Mouse (Mus musculus) neural tube, embryonic 13.5 days (tissue): ENCODE results near the gene Dtymk. TPM values are rescaled to one million over a fixed set of nuclear protein-coding genes. Genes with fewer than 3 reads are reported as not detected.
A peak's percentile ranks its signal among the peaks of the same experiment; 100 is the strongest.

ENCODE experiments used
- ATAC-seq: fragments of 200-750 bp; cut with Nextera tagmentation; 2 replicates; pipeline ENCODE4 v1.8.0; 2017; ENCODE audit warnings: low read depth, mild to moderate bottlenecking, moderate TSS enrichment, moderate library complexity
- H3K27ac ChIP-seq: fragments of 300-500 bp; sonication (generic); replicated peaks from 2 replicates; pipeline ENCODE4 v1.5.1; 2015; ENCODE audit warnings: moderate library complexity, mild to moderate bottlenecking, inconsistent platforms
- H3K27me3 ChIP-seq: fragments of 300-500 bp; sonication (generic); 2 replicates; pipeline ENCODE4 v1.6.1; 2015; ENCODE audit warnings: mild to moderate bottlenecking, inconsistent platforms
- H3K36me3 ChIP-seq: fragments of 300-500 bp; sonication (generic); 2 replicates; pipeline ENCODE4 v1.6.1; 2015; ENCODE audit warnings: mild to moderate bottlenecking, inconsistent platforms
- H3K4me1 ChIP-seq: fragments of 300-500 bp; sonication (generic); replicated peaks from 2 replicates; pipeline ENCODE4 v1.6.1; 2015; ENCODE audit warnings: inconsistent platforms
- H3K4me2 ChIP-seq: fragments of 300-500 bp; sonication (generic); 2 replicates; pipeline ENCODE4 v1.6.1; 2015; ENCODE audit warnings: inconsistent platforms, mild to moderate bottlenecking, moderate library complexity
- H3K4me3 ChIP-seq: fragments of 300-500 bp; sonication (generic); 2 replicates; pipeline ENCODE4 v1.5.1; 2015; ENCODE audit warnings: mild to moderate bottlenecking, inconsistent platforms
- H3K9ac ChIP-seq: fragments of 300-500 bp; sonication (generic); 2 replicates; pipeline ENCODE4 v1.6.1; 2015; ENCODE audit warnings: moderate library complexity, mild to moderate bottlenecking, inconsistent platforms
- H3K9me3 ChIP-seq: fragments of 300-500 bp; sonication (generic); 2 replicates; pipeline ENCODE4 v1.6.1; 2016; ENCODE audit warnings: inconsistent platforms
- WGBS: fragments of 180-500 bp; shearing (Covaris S2); methylation state at CpG from one replicate; pipeline ENCODE4 v1.1.7; 2015; 5-methylcytosine and 5-hydroxymethylcytosine counted together
- polyA plus RNA-seq: library from polyadenylated mRNA; unstranded; fragments of >200 nt; fragmentation: Nextera tagmentation; extraction: Ambion mirVana; gene quantifications from 2 replicates; pipeline ENCODE4 v1.2.1, GENCODE M21; 2015

Gene Dtymk
- polyA plus RNA-seq, 1 experiment from 2014 or later = 155 TPM

GRCm38 (mm10) chr1:93760076-93760475, 41.7 kb downstream of the Dtymk start:
- Histone ChIP-seq H3K4me1 (peaks cover 33% of the 10 kb centered on the region), H3K27ac (no peak overlapping the region), H3K36me3 (no peaks in the 10 kb centered on the region), H3K9me3 (no peaks in the 10 kb centered on the region), H3K4me2 (no peak overlapping the region), H3K27me3 (no peaks in the 10 kb centered on the region), H3K9ac (no peak overlapping the region), H3K4me3 (no peak overlapping the region)
- no peak for ATAC-seq
- 97% methylated on average over 1 of the region's 1 CpGs for WGBS

GRCm38 (mm10) chr1:93756154-93756553, 45.6 kb downstream of the Dtymk start:
- Histone ChIP-seq H3K4me1 (peaks cover 48% of the 10 kb centered on the region), H3K4me3 (peak overlapping the region; percentile 98; the same call in 1 of the 2 replicates), H3K9me3 (no peaks in the 10 kb centered on the region), H3K4me2 (peak overlapping the region; percentile 70), H3K27ac (no peak overlapping the region), H3K9ac (no peak overlapping the region), H3K27me3 (no peaks in the 10 kb centered on the region), H3K36me3 (no peaks in the 10 kb centered on the region)
- ATAC-seq = no peak

- peaks cover 2% of the 10 kb centered on the region for H3K36me3 ChIP-seq
- H3K27ac ChIP-seq = 0 out of 2 replicates have a peak overlapping the region, but pooled peaks have one; percentile 92
- H3K4me1 ChIP-seq = peaks cover 48% of the 10 kb centered on the region
- WGBS = 29% methylated on average over 7 of the region's 7 CpGs
- H3K4me2 ChIP-seq = peak overlapping the region; percentile 70
- H3K9ac ChIP-seq = peak overlapping the region; percentile 90
- no peak for ATAC-seq
- no peaks in the 10 kb centered on the region for H3K27me3 ChIP-seq
- H3K9me3 ChIP-seq = no peaks in the 10 kb centered on the region
- H3K4me3 ChIP-seq = peak overlapping the region; percentile 98
These were observed 46.1 kb downstream of the Dtymk start for GRCm38 (mm10) chr1:93755618-93756017.

GRCm38 (mm10) chr1:93755291-93755610, 46.5 kb downstream of the Dtymk start:
- Histone ChIP-seq H3K4me3 (peak overlapping the region; percentile 98), H3K27me3 (no peaks in the 10 kb centered on the region), H3K9ac (peak overlapping the region; percentile 90), H3K9me3 (no peaks in the 10 kb centered on the region), H3K4me2 (peak overlapping the region; percentile 70), H3K36me3 (peaks cover 6% of the 10 kb centered on the region), H3K4me1 (peaks cover 48% of the 10 kb centered on the region), H3K27ac (peak overlapping the region; percentile 92)
- ATAC-seq = no peak
- WGBS = under 1% methylated on average over 13 of the region's 13 CpGs

- under 1% methylated on average over 111 of the region's 121 CpGs for WGBS
- no peaks in the 10 kb centered on the region for H3K9me3 ChIP-seq
- peak; percentile 92 for ATAC-seq
- H3K27me3 ChIP-seq = no peaks in the 10 kb centered on the region
- peaks cover 48% of the 10 kb centered on the region for H3K4me1 ChIP-seq
- peak within 1 kb of the TSS; percentile 98 for H3K4me3 ChIP-seq
- H3K27ac ChIP-seq = peak within 1 kb of the TSS; percentile 92
- peak within 1 kb of the TSS; percentile 90 for H3K9ac ChIP-seq
- peaks cover 11% of the 10 kb centered on the region for H3K36me3 ChIP-seq
- H3K4me2 ChIP-seq = peak within 1 kb of the TSS; percentile 88
These were observed 47.0 kb downstream of the Dtymk start, which contains the start of gene Thap4 for GRCm38 (mm10) chr1:93754573-93755290. Gene Thap4, minus strand, starts transcription at chr1:93754864.

- peak overlapping the region; percentile 92 for H3K27ac ChIP-seq
- WGBS = under 1% methylated on average over 58 of the region's 59 CpGs
- peak overlapping the region; percentile 90 for H3K9ac ChIP-seq
- H3K4me2 ChIP-seq = peak overlapping the region; percentile 88
- H3K27me3 ChIP-seq = no peaks in the 10 kb centered on the region
- peak overlapping the region; percentile 98 for H3K4me3 ChIP-seq
- ATAC-seq = peak; percentile 56
- H3K4me1 ChIP-seq = peaks cover 48% of the 10 kb centered on the region
- peaks cover 18% of the 10 kb centered on the region for H3K36me3 ChIP-seq
- H3K9me3 ChIP-seq = no peaks in the 10 kb centered on the region
These were observed 47.7 kb downstream of the Dtymk start for GRCm38 (mm10) chr1:93753911-93754572.

GRCm38 (mm10) chr1:93751290-93751689, 50.4 kb downstream of the Dtymk start, which contains the start of gene Atg4b:
Gene Atg4b, plus strand, starts transcription at chr1:93751500.
- no peak within 1 kb of the TSS for H3K4me2 ChIP-seq
- H3K27me3 ChIP-seq = no peaks in the 10 kb centered on the region
- WGBS = 79% methylated on average over 6 of the region's 6 CpGs
- peaks cover 29% of the 10 kb centered on the region for H3K36me3 ChIP-seq
- no peak for ATAC-seq
- H3K9ac ChIP-seq = no peak within 1 kb of the TSS
- H3K27ac ChIP-seq = no peak within 1 kb of the TSS
- peaks cover 25% of the 10 kb centered on the region for H3K4me1 ChIP-seq
- H3K4me3 ChIP-seq = no peak within 1 kb of the TSS
- H3K9me3 ChIP-seq = no peaks in the 10 kb centered on the region

GRCm38 (mm10) chr1:93748539-93748938, 53.2 kb downstream of the Dtymk start:
- H3K36me3 ChIP-seq = peaks cover 44% of the 10 kb centered on the region
- no peak for ATAC-seq
- H3K27ac ChIP-seq = no peak overlapping the region
- WGBS = 97% methylated on average over 1 of the region's 1 CpGs
- no peaks in the 10 kb centered on the region for H3K9me3 ChIP-seq
- peaks cover 11% of the 10 kb centered on the region for H3K4me1 ChIP-seq
- no peak overlapping the region for H3K9ac ChIP-seq
- no peaks in the 10 kb centered on the region for H3K27me3 ChIP-seq
- H3K4me2 ChIP-seq = no peak overlapping the region
- H3K4me3 ChIP-seq = no peak overlapping the region

- Histone ChIP-seq H3K4me3 (no peak overlapping the region), H3K4me1 (no peaks in the 10 kb centered on the region), H3K9ac (no peak overlapping the region), H3K27ac (no peak overlapping the region), H3K27me3 (no peaks in the 10 kb centered on the region), H3K4me2 (no peak overlapping the region), H3K9me3 (no peaks in the 10 kb centered on the region), H3K36me3 (peaks cover 45% of the 10 kb centered on the region)
- WGBS = 88% methylated on average over 5 of the region's 5 CpGs
- ATAC-seq = no peak
These were observed 55.6 kb downstream of the Dtymk start for GRCm38 (mm10) chr1:93746179-93746578.

GRCm38 (mm10) chr1:93742910-93743309, 58.8 kb downstream of the Dtymk start:
- Histone ChIP-seq H3K27me3 (no peaks in the 10 kb centered on the region), H3K36me3 (peaks cover 16% of the 10 kb centered on the region; the same call in 1 of the 2 replicates), H3K9me3 (no peaks in the 10 kb centered on the region), H3K9ac (no peak overlapping the region), H3K4me1 (no peaks in the 10 kb centered on the region), H3K4me2 (no peak overlapping the region), H3K4me3 (no peak overlapping the region), H3K27ac (no peak overlapping the region)
- no peak for ATAC-seq
